Mouse (Mus musculus) induced T-regulatory cell, adult 2 months (primary cell): ENCODE results near the gene Spag17.

Experiments
- DNase-seq: peaks from one replicate; pipeline ENCODE4 v3.0.0-alpha.2; 2012; ENCODE audit warnings: low read depth

Spag17 gene

DNA sequence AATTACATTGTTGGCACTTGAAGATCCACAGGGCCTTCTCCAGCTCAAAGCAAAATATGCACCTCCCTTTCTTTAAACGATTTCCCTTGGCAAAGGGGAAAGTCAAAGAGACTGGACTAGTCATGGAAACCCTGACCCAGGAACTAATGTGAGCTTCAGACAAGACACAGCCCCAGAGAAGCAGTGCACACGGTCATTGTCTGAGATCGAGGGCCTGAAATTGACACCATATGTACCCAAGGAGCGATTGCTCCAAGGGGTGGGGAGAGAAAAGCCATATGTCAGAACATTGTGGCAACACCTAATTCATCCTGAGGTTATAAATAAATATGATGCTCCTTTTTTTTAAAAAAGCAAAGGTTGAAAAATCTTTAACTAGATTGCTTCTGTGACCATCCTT, 80.7 kb downstream of the Spag17 start:
- no peak for DNase-seq

DNA sequence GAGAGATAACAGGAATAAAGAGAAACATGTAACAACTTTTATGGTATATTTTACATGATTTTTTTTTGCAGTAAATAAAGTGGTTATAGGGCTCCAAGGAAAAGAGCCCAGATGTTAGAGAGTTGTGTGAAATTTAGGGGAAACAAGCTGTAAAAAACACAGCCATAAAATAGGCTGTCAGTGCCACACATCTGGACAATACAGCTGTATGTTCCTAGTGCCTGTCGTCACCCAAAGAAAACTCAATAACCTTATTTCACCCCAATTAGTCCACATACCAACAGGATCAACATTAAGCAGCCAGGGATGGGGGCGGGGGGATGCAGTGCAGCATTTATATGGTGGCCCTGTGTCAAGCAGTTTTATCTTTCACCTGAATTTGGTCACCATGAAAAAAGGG, 81.1 kb downstream of the Spag17 start:
- DNase-seq = no peak

DNA sequence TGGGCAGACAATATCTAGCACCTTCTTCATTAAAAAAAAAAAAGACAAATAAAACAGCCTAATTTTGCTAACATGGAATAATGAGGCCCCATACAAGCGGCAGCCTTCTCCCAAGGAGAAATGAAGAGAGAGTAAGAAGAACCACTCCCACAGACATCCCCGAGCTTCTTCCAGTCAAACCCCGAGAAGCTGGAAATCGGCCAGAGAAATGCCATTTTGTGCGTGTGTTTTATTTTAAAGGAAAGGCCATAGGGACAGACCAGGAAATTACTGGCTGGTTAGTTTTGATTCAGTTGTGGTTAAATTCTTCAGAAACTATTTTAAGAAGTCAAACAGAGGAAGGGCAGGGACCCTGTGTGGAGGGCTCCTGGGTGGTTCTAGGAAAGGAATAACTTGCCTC, 85.6 kb downstream of the Spag17 start:
- DNase-seq = no peak

DNA sequence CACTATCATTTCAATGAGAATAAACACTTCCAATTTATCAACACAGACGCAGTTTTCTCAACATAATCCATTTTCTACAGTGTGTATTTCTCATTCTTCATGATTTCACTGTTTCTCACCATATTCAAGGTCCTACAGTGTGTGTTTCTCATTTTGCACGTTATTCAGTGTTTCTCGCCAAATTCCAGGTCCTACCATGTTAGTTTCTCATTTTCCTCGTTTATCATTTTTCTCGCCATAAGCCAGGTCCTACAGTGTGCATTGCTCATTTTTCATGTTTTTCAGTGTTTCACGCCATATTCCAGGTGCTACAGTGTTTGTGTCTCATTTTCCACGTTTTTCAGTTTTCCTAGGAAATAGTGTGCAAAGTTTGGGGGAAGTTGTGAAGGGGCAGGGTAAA, 95.8 kb downstream of the Spag17 start:
- DNase-seq = peak; percentile 0

DNA sequence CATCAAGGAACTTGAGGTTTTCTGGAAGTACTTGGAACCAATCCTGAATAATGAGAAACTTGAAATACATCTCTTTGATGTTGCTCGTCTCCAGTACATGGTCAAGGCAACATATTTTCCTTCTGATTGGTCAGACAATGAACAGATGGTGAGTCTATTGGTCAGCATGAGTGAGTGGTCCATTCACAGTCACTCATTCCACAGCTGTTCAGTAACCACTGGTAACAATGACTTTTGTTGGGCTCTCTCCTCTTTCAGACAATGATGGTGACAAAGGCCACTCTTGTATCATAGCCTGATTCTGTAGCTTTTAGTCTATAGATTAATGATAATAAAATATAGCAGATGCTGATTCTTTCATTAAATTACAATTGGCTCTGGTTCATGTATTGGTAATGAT, 119.5 kb downstream of the Spag17 start:
- DNase-seq = no peak

DNA sequence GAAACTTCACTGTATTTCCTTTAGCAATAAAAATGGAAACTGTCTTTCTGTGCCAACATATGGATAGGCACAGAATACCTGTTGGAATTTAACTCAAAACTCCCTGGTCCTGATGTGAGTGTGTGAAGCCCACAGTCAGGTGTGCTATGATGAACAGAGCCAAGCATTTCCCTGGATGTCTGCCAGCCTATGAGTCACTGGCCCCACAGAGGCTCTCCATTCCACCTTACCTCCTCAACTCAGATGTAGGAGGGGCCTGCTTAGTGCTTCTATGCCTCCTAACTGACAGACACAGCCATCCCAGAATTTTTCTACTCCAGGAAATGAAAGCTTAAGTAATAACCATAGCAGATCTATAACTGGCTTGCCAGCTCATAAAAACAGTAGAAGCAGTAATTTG, 124.6 kb downstream of the Spag17 start:
- no peak for DNase-seq

DNA sequence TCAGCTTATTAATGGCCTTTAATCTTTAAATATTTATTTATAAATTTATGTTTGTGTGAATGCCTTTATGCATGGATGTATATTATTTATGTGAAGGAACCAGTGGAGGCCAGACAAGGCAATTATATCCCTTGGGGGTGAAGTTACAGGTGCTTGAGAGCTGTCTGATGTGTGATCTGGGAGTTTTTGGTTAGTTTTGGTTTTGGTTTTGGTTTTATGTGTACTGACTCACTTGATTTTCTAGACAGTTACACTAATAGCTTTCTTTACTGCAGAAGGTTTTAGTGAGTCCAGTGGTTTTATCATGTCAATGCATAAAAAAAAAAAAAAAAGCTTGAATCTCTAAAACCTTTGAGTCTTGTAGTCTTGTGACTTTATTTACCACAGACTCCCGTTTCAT, 128.9 kb downstream of the Spag17 start:
- peak; percentile 3 for DNase-seq

DNA sequence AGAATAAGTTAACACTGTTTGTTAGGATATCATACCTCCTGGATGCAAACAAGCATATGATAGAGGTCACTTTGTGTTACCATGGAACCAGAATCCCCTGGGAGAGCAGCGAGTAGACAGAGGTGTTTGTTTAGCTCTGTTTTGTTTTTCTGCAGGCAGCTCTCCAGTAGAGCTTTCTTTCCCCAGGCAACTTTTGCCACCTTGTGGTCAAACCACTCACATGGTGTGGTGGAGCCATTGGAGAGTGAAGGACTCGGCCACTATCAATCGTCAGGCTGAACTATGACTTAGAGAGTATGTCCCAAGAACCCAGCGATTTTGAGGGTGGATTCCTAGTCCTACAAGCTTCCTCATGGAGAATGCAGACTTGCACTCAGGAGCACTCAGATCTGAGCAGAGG, 146.1 kb downstream of the Spag17 start:
- no peak for DNase-seq

DNA sequence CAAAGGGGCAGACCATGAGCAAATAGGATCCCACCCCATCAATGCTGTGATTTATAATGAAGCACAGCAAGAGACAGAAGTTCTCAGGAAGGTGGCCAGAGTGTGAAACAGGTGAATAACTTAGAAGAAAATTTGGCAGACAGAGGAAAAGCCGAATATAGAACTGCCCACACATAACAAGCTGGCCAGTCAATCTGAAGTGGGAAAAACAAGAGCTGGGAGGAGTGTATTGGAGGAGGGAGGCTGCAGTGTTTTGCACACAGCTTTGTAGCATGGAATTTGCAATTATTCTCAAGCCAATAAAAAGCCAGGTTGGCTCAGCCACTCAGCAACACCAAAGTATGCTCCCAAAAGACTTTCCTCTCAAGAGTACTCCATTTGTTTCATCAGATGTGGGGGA, 147.8 kb downstream of the Spag17 start:
- no peak for DNase-seq

DNA sequence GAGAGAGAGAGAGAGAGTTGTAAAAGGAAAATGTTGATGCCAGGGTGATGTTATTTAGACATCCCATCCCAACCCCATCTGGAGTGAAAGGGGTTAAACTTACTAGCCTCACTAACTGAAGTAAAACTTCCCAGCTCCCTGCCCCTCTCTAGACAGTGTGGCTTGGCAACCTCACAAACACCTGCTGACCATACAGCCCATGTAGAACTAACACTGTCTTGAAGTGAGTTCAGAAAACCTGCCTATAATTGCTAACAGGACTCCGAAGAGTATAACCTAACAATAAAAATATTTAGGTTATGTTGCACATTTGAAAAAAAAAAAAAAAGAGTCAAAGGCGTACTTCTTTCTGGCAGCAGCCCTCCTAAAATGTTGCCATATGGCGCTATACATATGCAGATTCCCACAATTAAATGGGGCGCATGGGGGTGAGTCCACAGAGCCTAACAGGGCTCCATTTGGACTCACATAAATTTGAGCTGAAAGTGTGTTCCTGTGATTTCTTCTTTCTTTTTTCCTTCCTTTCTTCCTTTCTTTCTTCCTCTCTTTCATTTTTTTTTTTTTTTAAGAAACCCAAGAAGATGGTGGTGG, 149.3 kb downstream of the Spag17 start:
- no peak for DNase-seq

DNA sequence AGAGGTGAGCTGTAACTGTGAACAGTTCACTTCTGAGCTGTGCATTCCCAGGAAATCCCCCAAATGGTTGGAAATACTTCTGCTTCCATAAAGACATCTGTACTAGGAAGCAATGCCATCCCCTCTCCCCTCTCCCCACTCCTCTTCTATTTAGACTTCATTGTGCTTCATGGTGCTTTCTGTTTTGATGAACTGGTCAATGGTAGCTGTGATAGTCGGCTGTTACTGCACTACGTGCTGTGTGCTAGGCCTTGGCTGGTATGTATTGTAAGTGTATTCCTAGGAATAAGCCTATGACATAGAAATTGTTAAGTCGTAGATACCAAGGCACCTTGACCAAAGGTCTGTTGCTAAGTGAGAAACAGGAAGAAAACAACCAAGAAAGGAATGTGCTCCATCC, 149.9 kb downstream of the Spag17 start:
- no peak for DNase-seq

DNA sequence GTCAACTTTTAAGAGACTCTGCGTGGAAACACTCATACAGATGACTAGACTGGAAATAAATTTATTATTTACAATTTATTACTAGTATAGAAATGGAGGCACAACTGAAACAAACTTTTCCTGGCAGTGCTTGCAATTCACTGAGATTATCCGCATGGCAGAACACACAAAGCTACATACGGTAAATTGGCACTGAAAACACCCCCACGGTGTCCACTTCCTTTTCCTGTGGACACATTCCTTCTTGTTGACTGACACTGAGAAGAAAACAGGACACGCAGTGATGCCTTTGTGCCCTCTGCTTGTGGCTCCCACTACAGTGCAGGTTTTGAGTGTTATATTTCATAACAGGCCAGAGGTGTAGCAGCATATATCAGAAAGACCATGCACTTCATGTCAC, 151.6 kb downstream of the Spag17 start:
- DNase-seq = no peak

DNA sequence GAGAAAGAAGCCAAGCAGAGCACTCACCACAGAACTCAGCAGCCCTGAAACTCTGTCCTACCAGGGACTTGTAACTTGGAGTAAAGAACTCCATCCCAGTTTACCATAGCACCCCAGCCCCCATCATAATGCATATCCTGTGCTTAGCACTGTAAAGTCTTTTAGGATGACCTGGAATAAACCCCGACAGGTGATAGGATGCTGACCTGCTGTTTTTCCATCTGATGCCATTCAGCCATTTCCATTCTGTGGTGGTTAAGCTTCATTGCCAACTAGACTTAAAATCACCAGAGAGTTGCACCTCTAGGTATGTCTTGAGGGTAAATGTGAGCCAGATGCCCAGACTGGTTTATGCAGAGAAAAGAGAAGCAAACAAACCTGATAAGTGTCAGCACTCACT, 189.2 kb downstream of the Spag17 start:
- DNase-seq = no peak

DNA sequence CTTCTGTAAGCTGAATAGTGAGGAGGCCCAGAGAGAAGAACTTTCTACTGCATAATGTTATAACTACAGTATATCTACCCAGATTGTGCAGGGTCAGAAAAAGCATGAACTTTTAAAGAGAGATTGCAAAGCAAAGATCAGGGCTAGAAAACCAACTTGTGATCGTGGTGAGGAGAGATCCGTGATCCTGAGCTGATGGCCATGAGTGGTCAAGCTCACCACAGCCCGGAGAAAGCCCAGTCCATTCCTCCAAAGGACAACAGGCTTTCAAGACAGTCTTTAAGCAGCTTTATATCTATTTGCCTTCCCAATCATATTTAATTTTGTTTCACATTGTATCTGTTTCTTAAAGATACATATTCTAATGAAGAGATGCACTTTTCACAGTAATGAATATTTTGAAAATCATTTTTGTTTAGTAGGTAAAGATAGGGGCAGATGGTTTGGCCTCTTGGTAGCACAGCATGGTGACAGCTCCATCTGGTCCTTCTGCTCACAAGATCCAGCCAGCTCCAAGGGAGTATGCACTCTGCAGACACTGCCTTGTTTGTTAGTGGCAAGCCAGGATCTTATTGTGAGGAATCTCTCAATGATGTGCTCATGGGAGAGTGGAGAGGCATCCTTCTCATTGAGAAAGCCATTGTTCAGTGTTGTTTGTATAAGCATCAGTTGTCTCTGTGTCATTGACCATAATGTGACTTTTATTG, 217.3 kb downstream of the Spag17 start:
- DNase-seq = no peak

DNA sequence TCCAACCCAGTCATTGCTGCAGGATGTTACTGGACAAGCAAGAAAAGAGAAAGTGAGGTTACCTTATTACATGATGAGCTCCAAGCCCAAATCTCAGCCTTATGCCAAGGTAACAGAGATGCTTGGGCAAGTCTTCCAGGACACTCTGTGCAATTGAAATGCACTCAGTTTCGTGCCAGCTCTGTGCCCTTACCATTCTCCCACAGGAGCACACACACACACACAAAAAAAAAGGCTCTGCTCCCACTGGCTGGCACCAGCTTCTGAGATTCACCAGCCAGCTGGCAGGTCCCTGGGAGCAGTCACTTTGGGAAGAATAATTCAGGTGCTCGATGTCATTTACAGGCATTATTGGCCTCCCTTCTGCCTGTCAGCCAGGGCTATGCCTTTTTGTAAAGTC, 221.5 kb downstream of the Spag17 start:
- DNase-seq = no peak

DNA sequence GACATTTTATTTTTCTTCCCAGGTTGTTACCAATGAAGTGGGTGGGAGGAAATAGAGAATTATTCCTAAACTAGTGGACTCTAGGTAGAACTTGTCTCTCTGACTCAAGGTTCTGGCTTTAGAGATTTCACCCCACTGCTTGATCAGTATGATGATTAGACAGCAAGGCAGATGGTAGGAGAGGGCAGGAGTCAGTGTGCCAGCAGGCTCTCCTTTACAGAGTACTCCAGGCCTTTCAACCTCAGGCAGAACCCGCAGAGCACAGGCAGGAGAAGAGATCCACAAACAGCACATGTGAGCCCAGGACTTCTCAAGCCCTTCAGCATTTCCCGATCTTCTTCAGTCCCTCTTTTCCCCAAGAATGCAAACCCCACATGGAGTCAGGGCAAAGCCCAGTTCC, 233.5 kb downstream of the Spag17 start:
- no peak for DNase-seq

DNA sequence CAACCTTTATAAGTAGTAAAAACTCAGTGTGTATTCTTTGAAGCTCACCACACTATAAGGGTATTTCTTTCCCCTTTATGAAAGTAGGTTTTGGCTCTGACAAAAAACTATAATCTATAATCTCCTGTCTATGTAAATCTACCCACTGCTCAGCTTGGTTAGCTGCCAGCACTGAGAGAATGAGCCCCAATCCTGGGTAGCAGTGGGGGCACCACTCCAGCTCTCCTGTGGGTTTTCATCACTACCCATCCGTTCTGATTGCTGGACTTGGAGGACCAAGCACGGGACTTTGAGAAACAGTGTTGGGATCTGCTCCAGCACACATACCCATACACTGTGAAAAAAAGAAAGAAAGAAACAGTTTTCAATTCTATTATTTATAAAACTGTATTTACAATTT, 236.8 kb downstream of the Spag17 start:
- no peak for DNase-seq

DNA sequence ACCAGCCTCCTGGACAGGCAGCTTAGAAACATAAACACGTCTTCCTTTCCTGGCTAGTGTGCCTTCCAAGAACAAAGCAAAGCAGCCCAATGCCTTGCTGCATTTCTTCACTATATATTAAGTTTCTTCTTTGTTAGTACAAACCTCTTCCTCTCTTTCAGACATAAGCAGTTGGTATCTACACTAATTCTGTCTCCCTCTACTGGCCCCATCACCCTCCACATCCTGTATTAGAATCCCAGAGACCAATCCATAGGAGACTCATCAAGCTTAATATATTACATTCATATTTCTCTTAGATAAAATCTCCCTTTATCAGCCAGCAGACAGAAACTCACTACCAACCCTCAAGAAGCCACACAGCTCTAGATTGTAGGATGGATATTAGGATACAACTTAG, 237.2 kb downstream of the Spag17 start:
- DNase-seq = no peak

DNA sequence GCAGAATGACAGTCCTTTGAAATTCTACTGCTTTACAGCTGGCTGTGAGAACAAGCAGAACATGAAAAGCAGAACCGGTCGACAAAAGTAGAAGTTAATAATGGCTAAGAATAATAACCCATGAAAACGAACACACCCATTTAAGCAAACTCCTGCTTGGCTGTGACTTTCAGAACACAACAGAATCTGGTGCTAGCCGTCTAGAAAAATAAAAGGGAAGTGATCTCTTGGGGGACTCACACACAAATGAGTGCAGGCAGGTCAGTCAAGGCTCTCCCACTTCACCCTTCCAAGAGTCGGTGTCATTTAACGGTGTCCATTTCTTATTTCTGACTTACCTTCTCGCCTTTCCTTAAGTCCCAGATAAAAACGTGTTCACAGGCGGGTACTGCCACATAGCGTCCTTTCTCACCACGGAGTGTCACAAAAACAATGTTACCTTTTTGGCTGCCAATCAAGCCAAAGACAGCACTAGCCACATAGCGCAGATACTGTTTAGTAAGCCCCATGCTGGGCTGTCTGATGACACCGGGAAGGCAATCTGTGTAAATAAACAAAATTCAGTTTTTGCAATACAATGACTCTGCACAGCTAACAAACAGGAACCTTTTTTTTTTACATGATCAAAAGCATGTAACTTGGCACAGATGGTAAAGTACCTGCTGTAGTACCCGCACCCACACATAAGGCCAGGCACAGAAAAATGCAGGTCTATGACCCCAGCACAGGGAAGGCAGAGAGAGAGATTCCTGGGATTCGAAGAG, 275.7 kb downstream of the Spag17 start:
- peak; percentile 4 for DNase-seq

DNA sequence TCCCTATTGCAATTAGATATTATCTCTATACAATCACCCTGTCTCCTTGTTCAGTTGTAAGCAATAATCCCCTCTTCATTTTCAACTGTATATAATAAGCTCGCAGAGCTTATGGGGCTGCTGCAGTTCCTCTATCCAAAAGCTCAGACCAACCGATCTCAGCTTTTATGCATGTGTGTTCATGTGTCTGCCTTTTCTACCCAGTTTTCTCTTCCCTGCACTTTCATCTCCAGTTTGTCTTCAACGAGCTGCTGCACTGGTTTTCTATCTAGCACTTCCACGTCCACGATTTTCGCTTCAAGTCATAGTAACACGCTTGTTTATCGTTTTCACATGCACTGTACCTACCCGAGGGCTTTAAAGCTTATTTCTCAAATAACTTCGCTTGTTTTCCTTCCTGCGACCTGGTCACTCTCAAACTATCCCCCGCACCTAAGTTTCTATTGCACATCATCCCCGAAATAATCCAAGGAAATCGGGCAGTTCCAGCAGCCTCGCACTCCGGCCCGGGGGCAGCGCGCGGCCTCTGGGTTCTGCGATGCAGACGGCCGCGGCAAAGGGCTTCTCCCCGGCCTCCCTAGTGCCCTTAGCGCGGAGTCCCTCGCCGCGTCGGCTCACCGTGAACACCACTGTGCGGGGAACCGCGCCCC, 276.6 kb downstream of the Spag17 start:
- no peak for DNase-seq

DNA sequence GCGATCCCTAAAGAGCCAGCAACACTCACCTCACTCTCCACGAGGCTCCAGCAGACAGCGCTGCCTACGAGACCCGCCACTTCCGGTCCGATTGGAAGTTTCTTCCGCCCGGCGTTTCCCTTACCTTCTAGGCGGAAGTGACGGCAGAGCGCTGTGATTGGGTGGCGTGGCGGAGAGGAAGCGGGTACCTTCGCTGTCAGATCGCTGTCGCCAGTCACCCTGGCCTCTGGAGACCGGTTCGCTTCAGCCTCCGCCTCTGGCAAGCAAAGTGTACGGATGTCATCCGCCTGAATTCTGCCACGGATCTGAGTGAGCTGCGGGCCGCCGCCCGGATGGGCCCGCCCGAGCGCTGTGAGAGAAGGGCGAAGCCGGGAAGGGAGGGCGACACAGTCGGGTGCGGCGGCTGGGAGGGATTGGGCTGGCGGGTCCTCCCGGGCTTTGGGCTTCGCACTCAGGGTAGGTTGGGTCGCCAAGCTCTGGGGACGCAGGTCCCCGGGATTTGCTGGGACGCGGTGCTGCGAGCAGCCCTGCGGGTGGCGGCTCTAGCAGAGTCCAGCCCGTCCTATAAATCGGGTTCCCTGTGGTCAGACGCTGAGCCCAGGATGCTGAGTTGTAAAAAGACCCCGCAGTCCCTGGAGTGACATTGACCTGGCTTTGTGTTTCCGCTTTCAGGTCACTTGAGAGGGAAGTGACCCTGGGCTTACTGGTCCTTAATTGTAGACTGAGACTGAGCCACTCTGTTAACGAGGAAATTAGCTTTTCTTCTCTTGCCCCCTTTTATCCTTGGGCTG, 277.3 kb downstream of the Spag17 start, which contains the start of the genes Gdap2 and Wdr3:
Gene Gdap2, plus strand, starts transcription at position 67 of the 791 bp plus-strand sequence.
Gene Wdr3, minus strand, starts transcription at position 93 of the 791 bp plus-strand sequence.
- DNase-seq = peak; percentile 98

DNA sequence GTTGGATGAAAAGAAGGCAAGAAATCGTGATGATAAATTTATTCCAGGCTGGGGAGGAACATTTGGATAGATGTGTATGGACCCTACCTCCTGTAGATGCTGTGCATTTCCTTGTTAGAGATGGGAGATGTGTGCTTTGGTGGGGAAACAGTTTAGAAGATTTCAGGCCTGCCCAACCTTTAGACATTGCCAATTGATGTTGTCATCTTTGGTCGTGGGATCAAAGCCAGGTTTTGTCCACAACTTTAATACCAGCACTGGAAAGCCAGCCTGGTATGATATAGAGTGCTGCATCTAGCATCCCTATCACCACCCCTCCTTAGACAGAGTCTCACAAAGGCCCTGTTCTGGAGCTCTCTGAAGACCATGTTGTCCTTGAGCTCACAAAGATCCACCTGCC, 278.4 kb downstream of the Spag17 start:
- peak; percentile 12 for DNase-seq
